Mouse (Mus musculus): ENCODE measurements around the gene B4galnt1.

The B4galnt1 gene

GRCm38 (mm10) chr10:127171631-127172200 is 6.7 kb downstream of the B4galnt1 start:
- no peak for DNase-seq

- peak in 1 of 2 experiments; percentile 11 for DNase-seq
These were observed 8.4 kb downstream of the B4galnt1 start for GRCm38 (mm10) chr10:127173148-127174065.

GRCm38 (mm10) chr10:127174170-127174569 is 9.1 kb downstream of the B4galnt1 start:
- no peak for DNase-seq

- peak in 1 of 2 experiments; percentile 3 for DNase-seq
These were observed 11.2 kb downstream of the B4galnt1 start for GRCm38 (mm10) chr10:127176228-127176627.

- DNase-seq, result peak in 1 of 2 experiments; percentile 7
These were observed 11.7 kb downstream of the B4galnt1 start for GRCm38 (mm10) chr10:127176756-127177155.

- no peak for DNase-seq
These were observed 12.2 kb downstream of the B4galnt1 start for GRCm38 (mm10) chr10:127177235-127177634.

GRCm38 (mm10) chr10:127177719-127178118 is 12.7 kb downstream of the B4galnt1 start:
- DNase-seq, result peak; percentile 89 to 92

- DNase-seq, result peak; percentile 23 to 40
These were observed 13.4 kb downstream of the B4galnt1 start for GRCm38 (mm10) chr10:127178286-127179027.

- DNase-seq, result peak; percentile 65 to 79
These were observed 15.1 kb downstream of the B4galnt1 start, which contains the start of gene Slc26a10 for GRCm38 (mm10) chr10:127179871-127180694. Gene Slc26a10 (minus strand): TSS chr10:127180645.

GRCm38 (mm10) chr10:127180695-127181047 is 15.6 kb downstream of the B4galnt1 start:
- no peak for DNase-seq

- DNase-seq, result no peak
These were observed 16.5 kb downstream of the B4galnt1 start for GRCm38 (mm10) chr10:127181566-127181965.

- peak in 1 of 2 experiments; percentile 17 for DNase-seq
These were observed 17.6 kb downstream of the B4galnt1 start for GRCm38 (mm10) chr10:127182624-127183023.

- peak; percentile 25 to 31 for DNase-seq
These were observed 18.7 kb downstream of the B4galnt1 start for GRCm38 (mm10) chr10:127183759-127184158.

- peak in 1 of 2 experiments; percentile 31 for DNase-seq
These were observed 20.1 kb downstream of the B4galnt1 start for GRCm38 (mm10) chr10:127185101-127185500.

- DNase-seq, result no peak
These were observed 20.5 kb downstream of the B4galnt1 start for GRCm38 (mm10) chr10:127185506-127185905.

GRCm38 (mm10) chr10:127186451-127186850 is 21.4 kb downstream of the B4galnt1 start:
- DNase-seq, result peak in 1 of 2 experiments; percentile 9

GRCm38 (mm10) chr10:127187371-127188078 is 22.5 kb downstream of the B4galnt1 start:
- peak; percentile 69 to 76 for DNase-seq

- DNase-seq, result peak in 1 of 2 experiments; percentile 61
These were observed 23.0 kb downstream of the B4galnt1 start for GRCm38 (mm10) chr10:127188079-127188453.

GRCm38 (mm10) chr10:127188465-127189115 is 23.6 kb downstream of the B4galnt1 start:
- DNase-seq, result peak; percentile 88 to 91

GRCm38 (mm10) chr10:127189116-127189650 is 24.2 kb downstream of the B4galnt1 start:
- peak; percentile 70 to 73 for DNase-seq

Measured in cerebellum, postnatal 10 days (tissue).